ENCODE assay signal across 23 mouse cellular contexts in the genomic region with DNA sequence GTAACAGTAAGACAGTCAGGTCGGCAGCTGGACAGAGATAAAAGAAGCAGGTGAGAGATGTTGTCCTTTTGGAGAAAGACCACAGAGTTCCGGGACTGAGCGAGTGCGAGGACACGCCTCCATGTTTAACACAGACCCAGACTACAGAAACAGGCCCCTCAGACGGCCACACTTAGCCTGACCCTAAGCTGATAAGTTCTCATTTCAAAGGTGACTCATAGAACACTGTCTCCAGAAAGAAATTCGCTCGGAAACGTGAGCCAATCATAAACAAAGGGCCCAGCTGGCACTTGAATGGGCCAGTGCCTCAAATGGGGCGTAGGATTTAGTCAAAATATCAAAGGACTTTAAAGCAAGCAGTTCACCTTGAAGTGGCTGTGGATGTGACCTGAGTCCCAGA. TPM values are rescaled to one million over a fixed set of nuclear protein-coding genes. Genes with fewer than 3 reads are reported as not detected.
DNase-seq lines count a peak whose midpoint lies in the region; ATAC-seq and TF ChIP-seq lines count a peak whose summit lies in the region.
"Had no signal": no experiment of that assay in that cellular context is flagged by ENCODE, and none has a peak within 500 bp of the region (broad histone marks: within the 10 kb centered on the region; RNA-seq: fewer than 3 reads in every experiment).

No protein-coding gene starts in this region.

- no peak for TF ChIP-seq CTCF in lung, embryonic 14.5 days (IDR thresholded peaks at IDR 0.05; ENCODE audit: low read depth)
- TF ChIP-seq CTCF in E14TG2a.4 (conservative IDR thresholded peaks at IDR 0.05; ENCODE audit: low read length), result no peak

- H3K9ac ChIP-seq in lung, embryonic 14.5 days, result no peak overlapping the region
- H3K9ac ChIP-seq in embryonic facial prominence, embryonic 11.5 days (replicated peaks; ENCODE audit: low read length), result no peak overlapping the region
- H3K9ac ChIP-seq in stomach, embryonic 15.5 days, result no peak overlapping the region
- H3K9ac ChIP-seq: embryonic facial prominence, embryonic 15.5 days; forebrain, postnatal 0 days; limb, embryonic 13.5 days; liver, embryonic 14.5 days; midbrain, embryonic 12.5 days; neural tube, embryonic 13.5 days had no signal

- no peak overlapping the region for H3K27ac ChIP-seq in lung, embryonic 14.5 days (ENCODE audit: low read depth)
- H3K27ac ChIP-seq in embryonic facial prominence, embryonic 11.5 days (replicated peaks; ENCODE audit: low read depth, low read length), result no peak overlapping the region
- peak overlapping the region; percentile 46; the same call in 1 of the 2 replicates for H3K27ac ChIP-seq in stomach, embryonic 15.5 days
- H3K27ac ChIP-seq: embryonic facial prominence, embryonic 15.5 days; heart, embryonic 10.5 days; limb, embryonic 13.5 days; liver, embryonic 14.5 days; macrophage; midbrain, embryonic 12.5 days; neural tube, embryonic 13.5 days had no signal

- no peak overlapping the region for H3K4me2 ChIP-seq in lung, embryonic 14.5 days
- H3K4me2 ChIP-seq in embryonic facial prominence, embryonic 11.5 days (ENCODE audit: low read depth, low read length), result no peak overlapping the region
- H3K4me2 ChIP-seq in stomach, embryonic 15.5 days, result no peak overlapping the region
- H3K4me2 ChIP-seq: embryonic facial prominence, embryonic 15.5 days; limb, embryonic 13.5 days; midbrain, embryonic 12.5 days; neural tube, embryonic 13.5 days had no signal

- ATAC-seq in lung, embryonic 14.5 days (ENCODE audit: insufficient read depth), result no peak; the same call in 1 of the 2 replicates
- ATAC-seq in embryonic facial prominence, embryonic 11.5 days (replicated peaks; ENCODE audit: insufficient number of reproducible peaks, low FRiP score, low TSS enrichment, low read depth), result no peak
- peak; percentile 71; the same call in 1 of the 2 replicates for ATAC-seq in stomach, embryonic 15.5 days (ENCODE audit: insufficient read depth, low FRiP score, low read depth)
- ATAC-seq: forebrain, postnatal 0 days had no signal

- no peak overlapping the region for H3K4me3 ChIP-seq in lung, embryonic 14.5 days (ENCODE audit: low read depth, low read length)
- peak overlapping the region; percentile 17; the same call in 1 of the 2 replicates for H3K4me3 ChIP-seq in E14TG2a.4 (replicated peaks; ENCODE audit: low read length)
- H3K4me3 ChIP-seq in embryonic facial prominence, embryonic 11.5 days (ENCODE audit: low read depth, low read length), result no peak overlapping the region
- no peak overlapping the region for H3K4me3 ChIP-seq in stomach, embryonic 15.5 days (replicated peaks)
- H3K4me3 ChIP-seq: embryonic facial prominence, embryonic 15.5 days; heart, embryonic 10.5 days; limb, embryonic 13.5 days; midbrain, embryonic 12.5 days; neural tube, embryonic 13.5 days had no signal

- peaks cover 10% of the 10 kb centered on the region; the same call in 1 of the 2 replicates for H3K4me1 ChIP-seq in lung, embryonic 14.5 days (ENCODE audit: insufficient read depth)
- peaks cover 19% of the 10 kb centered on the region for H3K4me1 ChIP-seq in E14TG2a.4 (replicated peaks; ENCODE audit: low read depth, low read length)
- H3K4me1 ChIP-seq in embryonic facial prominence, embryonic 11.5 days (ENCODE audit: control insufficient read depth, insufficient read depth, low read length), result no peaks in the 10 kb centered on the region
- H3K4me1 ChIP-seq in stomach, embryonic 15.5 days, result no peaks in the 10 kb centered on the region
- H3K4me1 ChIP-seq: neural tube, embryonic 13.5 days had no signal

- no peaks in the 10 kb centered on the region for H3K36me3 ChIP-seq in lung, embryonic 14.5 days (ENCODE audit: insufficient read depth)
- no peaks in the 10 kb centered on the region for H3K36me3 ChIP-seq in E14TG2a.4 (ENCODE audit: insufficient read depth, low read length)
- H3K36me3 ChIP-seq in embryonic facial prominence, embryonic 11.5 days (replicated peaks; ENCODE audit: control insufficient read depth, insufficient read depth, low read depth, low read length), result no peaks in the 10 kb centered on the region
- no peaks in the 10 kb centered on the region for H3K36me3 ChIP-seq in stomach, embryonic 15.5 days
- H3K36me3 ChIP-seq: embryonic facial prominence, embryonic 15.5 days; heart, embryonic 10.5 days; limb, embryonic 13.5 days; midbrain, embryonic 12.5 days; neural tube, embryonic 13.5 days had no signal

- DNase-seq in lung, embryonic 14.5 days, result peak; percentile 44
- DNase-seq in lung, postnatal 10 days, result no peak
- peak; percentile 41 for DNase-seq in embryonic facial prominence, embryonic 11.5 days (ENCODE audit: low spot score)
- no peak for DNase-seq in layer of hippocampus, postnatal 36 days
- no peak for DNase-seq in kidney, postnatal 36 days
- no peak for DNase-seq in layer of hippocampus, adult 11-12 months (ENCODE audit: low spot score)
- DNase-seq: cerebellum, adult 2 months; cerebellum, postnatal 36 days; forebrain, postnatal 0 days; heart, postnatal 10 days; kidney, adult 9 months; kidney, postnatal 4 days; spleen, adult 18-20 months; thymus, postnatal 14 days had no signal

- H3K9me3 ChIP-seq in lung, embryonic 14.5 days (ENCODE audit: low read depth, low read length), result no peaks in the 10 kb centered on the region
- H3K9me3 ChIP-seq in E14TG2a.4 (ENCODE audit: low read length), result no peaks in the 10 kb centered on the region
- H3K9me3 ChIP-seq in embryonic facial prominence, embryonic 11.5 days (replicated peaks; ENCODE audit: control insufficient read depth, low read length), result no peaks in the 10 kb centered on the region
- no peaks in the 10 kb centered on the region for H3K9me3 ChIP-seq in stomach, embryonic 15.5 days
- H3K9me3 ChIP-seq: embryonic facial prominence, embryonic 15.5 days; heart, embryonic 10.5 days; limb, embryonic 13.5 days; midbrain, embryonic 12.5 days; neural tube, embryonic 13.5 days had no signal

- 18% methylated on average over 10 of the region's 10 CpGs for WGBS in lung, embryonic 14.5 days
- 47% methylated on average over 10 of the region's 10 CpGs for WGBS in embryonic facial prominence, embryonic 11.5 days
- WGBS in stomach, embryonic 15.5 days, result 28% methylated on average over 10 of the region's 10 CpGs

- H3K27me3 ChIP-seq in lung, embryonic 14.5 days (ENCODE audit: insufficient read depth, low read length), result no peaks in the 10 kb centered on the region
- peaks cover 7% of the 10 kb centered on the region; the same call in 1 of the 2 replicates for H3K27me3 ChIP-seq in E14TG2a.4 (ENCODE audit: insufficient read depth, low read length)
- H3K27me3 ChIP-seq in embryonic facial prominence, embryonic 11.5 days (ENCODE audit: control insufficient read depth, insufficient read depth, low read length), result no peaks in the 10 kb centered on the region
- no peaks in the 10 kb centered on the region for H3K27me3 ChIP-seq in stomach, embryonic 15.5 days (replicated peaks)
- H3K27me3 ChIP-seq: midbrain, embryonic 12.5 days; neural tube, embryonic 13.5 days had no signal

RNA-seq across cellular contexts. Expression of a gene that starts 54.6 kb away (rescaled TPM):
- 10.3 and 12.0 TPM in 2 replicates for polyA plus RNA-seq in lung, embryonic 14.5 days (2014; fragmentation: Nextera tagmentation; extraction: Ambion mirVana)
- polyA plus RNA-seq in embryonic facial prominence, embryonic 11.5 days (2014; fragmentation: Nextera tagmentation; extraction: Ambion mirVana), result 15.8 and 18.0 TPM in 2 replicates
- polyA plus RNA-seq in stomach, embryonic 15.5 days (2015; fragmentation: Nextera tagmentation; extraction: Ambion mirVana), result 10.4 and 13.8 TPM in 2 replicates
- 10 to 100 TPM; 10.1 to 13.8 TPM for total RNA-seq in layer of hippocampus, postnatal 36 days (2021)

RNA-seq across cellular contexts. Expression of a gene that starts 56.4 kb away (rescaled TPM):
- 87.0 and 94.3 TPM in 2 replicates for polyA plus RNA-seq in lung, embryonic 14.5 days (2014; fragmentation: Nextera tagmentation; extraction: Ambion mirVana)
- 133 and 139 TPM in 2 replicates for polyA plus RNA-seq in embryonic facial prominence, embryonic 11.5 days (2014; fragmentation: Nextera tagmentation; extraction: Ambion mirVana)
- polyA plus RNA-seq in stomach, embryonic 15.5 days (2015; fragmentation: Nextera tagmentation; extraction: Ambion mirVana), result 105 and 114 TPM in 2 replicates
- 10 to 100 TPM; 70.2 to 72.8 TPM for total RNA-seq in layer of hippocampus, postnatal 36 days (2021)

Comparison
In these comparisons a context has a peak if more than half of its experiments do, and no peak if none do; other contexts are left out.
1. DNase-seq: peak in lung, embryonic 14.5 days (single experiment) and embryonic facial prominence, embryonic 11.5 days (single experiment); none in lung, postnatal 10 days (single experiment), layer of hippocampus, postnatal 36 days (0 of 2), kidney, postnatal 36 days (0 of 2) and layer of hippocampus, adult 11-12 months (single experiment).